Mouse (Mus musculus) midbrain, embryonic 11.5 days (tissue): ENCODE data around the gene Cnksr1. TPM values are rescaled to one million over a fixed set of nuclear protein-coding genes. Genes with fewer than 3 reads are reported as not detected.

Experiments
- ATAC-seq: fragments of 200-750 bp; cut with Nextera tagmentation; 2 replicates; pipeline ENCODE4 v1.8.0; 2017; ENCODE audit warnings: moderate TSS enrichment, moderate library complexity; ENCODE audit not compliant: low FRiP score
- DNase-seq: peaks from one replicate; pipeline ENCODE4 v3.0.0; 2015; ENCODE audit warnings: low spot score; ENCODE audit errors: missing footprints
- H3K27ac ChIP-seq: fragments of 300-500 bp; sonication (generic); 2 replicates; pipeline ENCODE4 v1.5.1; 2014; ENCODE audit warnings: low read depth, low read length
- H3K27me3 ChIP-seq: fragments of 300-500 bp; sonication (generic); 2 replicates; pipeline ENCODE4 v1.6.1; 2014; ENCODE audit warnings: mild to moderate bottlenecking, low read length, moderate library complexity, mixed read lengths; ENCODE audit not compliant: control insufficient read depth, insufficient read depth
- H3K36me3 ChIP-seq: fragments of 300-500 bp; sonication (generic); 2 replicates; pipeline ENCODE4 v1.6.1; 2014; ENCODE audit warnings: mild to moderate bottlenecking, low read length, moderate library complexity, mixed read lengths; ENCODE audit not compliant: control insufficient read depth, insufficient read depth
- H3K4me1 ChIP-seq: fragments of 300-500 bp; sonication (generic); 2 replicates; pipeline ENCODE4 v1.6.1; 2014; ENCODE audit warnings: low read length; ENCODE audit not compliant: control insufficient read depth, insufficient read depth
- H3K4me2 ChIP-seq: fragments of 300-500 bp; sonication (generic); 2 replicates; pipeline ENCODE4 v1.6.1; 2014; ENCODE audit warnings: mild to moderate bottlenecking, moderate library complexity
- H3K4me3 ChIP-seq: fragments of 300-500 bp; sonication (generic); 2 replicates; pipeline ENCODE4 v1.5.1; 2014; ENCODE audit warnings: low read depth, low read length
- H3K9ac ChIP-seq: fragments of 300-500 bp; sonication (generic); 2 replicates; pipeline ENCODE4 v1.6.1; 2014; ENCODE audit warnings: low read length
- H3K9me3 ChIP-seq: fragments of 300-500 bp; sonication (generic); 2 replicates; pipeline ENCODE4 v1.6.1; 2016; ENCODE audit warnings: low read length; ENCODE audit not compliant: control insufficient read depth
- WGBS: fragments of 180-500 bp; shearing (Covaris S2); extraction: QIAGEN DNeasy Blood & Tissue Kit; methylation state at CpG from one replicate; pipeline ENCODE4 v1.1.7; 2014; 5-methylcytosine and 5-hydroxymethylcytosine counted together
- polyA plus RNA-seq: library from polyadenylated mRNA; unstranded; fragments of >200 nt; fragmentation: Nextera tagmentation; extraction: Ambion mirVana; gene quantifications from 2 replicates; pipeline ENCODE4 v1.2.1, GENCODE M21; 2014

Cnksr1 gene
- polyA plus RNA-seq, 1 experiment from 2014 or later: 0.05 TPM

- WGBS: 40% methylated on average over 8 of the region's 8 CpGs
- Histone ChIP-seq H3K4me1 (no peaks in the 10 kb centered on the region), H3K27ac (no peak overlapping the region), H3K4me2 (no peak overlapping the region), H3K9ac (no peak overlapping the region), H3K27me3 (no peaks in the 10 kb centered on the region), H3K9me3 (no peaks in the 10 kb centered on the region), H3K36me3 (no peaks in the 10 kb centered on the region), H3K4me3 (no peak overlapping the region)
- DNase-seq (no peak), ATAC-seq (no peak)
Observed at GRCm38 (mm10) chr4:134230431-134230830, 7.8 kb downstream of the Cnksr1 start.

- 69% methylated on average over 8 of the region's 8 CpGs for WGBS
- Histone ChIP-seq H3K27ac (no peak within 1 kb of the TSS), H3K4me2 (no peak within 1 kb of the TSS), H3K4me3 (no peak within 1 kb of the TSS), H3K27me3 (no peaks in the 10 kb centered on the region), H3K9me3 (no peaks in the 10 kb centered on the region), H3K9ac (no peak within 1 kb of the TSS), H3K4me1 (no peaks in the 10 kb centered on the region), H3K36me3 (no peaks in the 10 kb centered on the region)
- no peak for ATAC-seq
- no peak for DNase-seq
Observed at GRCm38 (mm10) chr4:134227194-134227593, 11.0 kb downstream of the Cnksr1 start, which contains the start of gene Catsper4. TSS of gene Catsper4 (minus strand) at chr4:134227383.

- Histone ChIP-seq H3K9ac (no peak overlapping the region), H3K4me2 (no peak overlapping the region), H3K4me1 (no peaks in the 10 kb centered on the region), H3K27ac (no peak overlapping the region), H3K4me3 (no peak overlapping the region), H3K27me3 (no peaks in the 10 kb centered on the region), H3K36me3 (no peaks in the 10 kb centered on the region), H3K9me3 (no peaks in the 10 kb centered on the region)
- no peak for DNase-seq
- no peak for ATAC-seq
- WGBS: 70% methylated on average over 11 of the region's 11 CpGs
Observed at GRCm38 (mm10) chr4:134222793-134223600, 15.2 kb downstream of the Cnksr1 start.

- 69% methylated on average over 6 of the region's 6 CpGs for WGBS
- no peak overlapping the region for H3K27ac ChIP-seq
- H3K4me3 ChIP-seq: no peak overlapping the region
- no peaks in the 10 kb centered on the region for H3K27me3 ChIP-seq
- no peak overlapping the region for H3K9ac ChIP-seq
- ATAC-seq (no peak), DNase-seq (no peak)
- H3K9me3 ChIP-seq: no peaks in the 10 kb centered on the region
- no peaks in the 10 kb centered on the region for H3K4me1 ChIP-seq
- H3K36me3 ChIP-seq: no peaks in the 10 kb centered on the region
- H3K4me2 ChIP-seq: no peak overlapping the region
Observed at GRCm38 (mm10) chr4:134206488-134207053, 31.6 kb downstream of the Cnksr1 start.

- no peak overlapping the region for H3K4me3 ChIP-seq
- no peaks in the 10 kb centered on the region for H3K27me3 ChIP-seq
- ATAC-seq: no peak
- no peak overlapping the region for H3K9ac ChIP-seq
- WGBS: 94% methylated on average over 17 of the region's 17 CpGs
- H3K4me2 ChIP-seq: no peak overlapping the region
- DNase-seq: no peak
- no peak overlapping the region for H3K27ac ChIP-seq
- H3K36me3 ChIP-seq: no peaks in the 10 kb centered on the region
- H3K4me1 ChIP-seq: no peaks in the 10 kb centered on the region
- no peaks in the 10 kb centered on the region for H3K9me3 ChIP-seq
Observed at GRCm38 (mm10) chr4:134203340-134203896, 34.8 kb downstream of the Cnksr1 start.

GRCm38 (mm10) chr4:134202904-134203303, 35.3 kb downstream of the Cnksr1 start, which contains the start of gene Gm7534:
TSS of gene Gm7534 (minus strand) at chr4:134203004.
- Histone ChIP-seq H3K27ac (no peak within 1 kb of the TSS), H3K36me3 (no peaks in the 10 kb centered on the region), H3K4me3 (no peak within 1 kb of the TSS), H3K9ac (no peak within 1 kb of the TSS), H3K27me3 (no peaks in the 10 kb centered on the region), H3K9me3 (no peaks in the 10 kb centered on the region), H3K4me1 (no peaks in the 10 kb centered on the region), H3K4me2 (no peak within 1 kb of the TSS)
- DNase-seq (no peak), ATAC-seq (no peak)
- 87% methylated on average over 4 of the region's 4 CpGs for WGBS

- no peaks in the 10 kb centered on the region for H3K9me3 ChIP-seq
- H3K27me3 ChIP-seq: no peaks in the 10 kb centered on the region
- no peaks in the 10 kb centered on the region for H3K4me1 ChIP-seq
- no peak overlapping the region for H3K4me2 ChIP-seq
- no peak overlapping the region for H3K4me3 ChIP-seq
- WGBS: 79% methylated on average over 2 of the region's 2 CpGs
- H3K27ac ChIP-seq: no peak overlapping the region
- no peaks in the 10 kb centered on the region for H3K36me3 ChIP-seq
- no peak overlapping the region for H3K9ac ChIP-seq
- DNase-seq (no peak), ATAC-seq (no peak)
Observed at GRCm38 (mm10) chr4:134199371-134199770, 38.8 kb downstream of the Cnksr1 start.

GRCm38 (mm10) chr4:134186268-134186667, 51.9 kb downstream of the Cnksr1 start:
- H3K27me3 ChIP-seq: no peaks in the 10 kb centered on the region
- no peaks in the 10 kb centered on the region for H3K9me3 ChIP-seq
- peak overlapping the region; percentile 82 for H3K4me2 ChIP-seq
- peak overlapping the region; percentile 83 for H3K9ac ChIP-seq
- peak overlapping the region; percentile 48; the same call in 1 of the 2 replicates for H3K27ac ChIP-seq
- H3K36me3 ChIP-seq: no peaks in the 10 kb centered on the region
- peak overlapping the region; percentile 78 for H3K4me3 ChIP-seq
- WGBS: under 1% methylated on average over 22 of the region's 22 CpGs
- peaks cover 6% of the 10 kb centered on the region; the same call in 1 of the 2 replicates for H3K4me1 ChIP-seq
- ATAC-seq (peak; percentile 1; the same call in 1 of the 2 replicates), DNase-seq (no peak)

GRCm38 (mm10) chr4:134185569-134185968, 52.6 kb downstream of the Cnksr1 start:
- 81% methylated on average over 3 of the region's 3 CpGs for WGBS
- Histone ChIP-seq H3K27ac (no peak overlapping the region), H3K4me3 (peak overlapping the region; percentile 78), H3K9ac (peak overlapping the region; percentile 83), H3K9me3 (no peaks in the 10 kb centered on the region), H3K4me2 (peak overlapping the region; percentile 82), H3K4me1 (peaks cover 6% of the 10 kb centered on the region; the same call in 1 of the 2 replicates), H3K27me3 (no peaks in the 10 kb centered on the region), H3K36me3 (no peaks in the 10 kb centered on the region)
- DNase-seq (no peak), ATAC-seq (no peak)
